Mouse (Mus musculus) cerebellum, adult 8-10 months (tissue): ENCODE results near the gene Dpm2.

Source experiments
- DNase-seq: peaks from one replicate; pipeline ENCODE4 v3.0.0; 2022

The Dpm2 gene

GRCm38 (mm10) chr2:32570698-32571494, at the start of gene Dpm2:
Gene Dpm2, plus strand, starts transcription at chr2:32570858.
- peak; percentile 88 for DNase-seq

GRCm38 (mm10) chr2:32524536-32525031, 46.1 kb upstream of the Dpm2 start:
- no peak for DNase-seq

GRCm38 (mm10) chr2:32525816-32526215, 44.8 kb upstream of the Dpm2 start:
- no peak for DNase-seq

- DNase-seq: no peak
Observed at GRCm38 (mm10) chr2:32527468-32527966, 43.1 kb upstream of the Dpm2 start.

GRCm38 (mm10) chr2:32528326-32528725, 42.3 kb upstream of the Dpm2 start:
- no peak for DNase-seq

GRCm38 (mm10) chr2:32530479-32530878, 40.2 kb upstream of the Dpm2 start:
- no peak for DNase-seq

- DNase-seq: no peak
Observed at GRCm38 (mm10) chr2:32533163-32533562, 37.5 kb upstream of the Dpm2 start.

GRCm38 (mm10) chr2:32534061-32534732, 36.5 kb upstream of the Dpm2 start:
- no peak for DNase-seq

- peak; percentile 99 for DNase-seq
Observed at GRCm38 (mm10) chr2:32534733-32535471, 35.8 kb upstream of the Dpm2 start, which contains the start of gene Fam102a. Gene Fam102a, plus strand, starts transcription at chr2:32535332.

GRCm38 (mm10) chr2:32535501-32535991, 35.1 kb upstream of the Dpm2 start:
- DNase-seq: peak; percentile 71

- DNase-seq: peak; percentile 65
Observed at GRCm38 (mm10) chr2:32536086-32536633, 34.5 kb upstream of the Dpm2 start.

GRCm38 (mm10) chr2:32536634-32537359, 33.9 kb upstream of the Dpm2 start:
- no peak for DNase-seq

- no peak for DNase-seq
Observed at GRCm38 (mm10) chr2:32537360-32537905, 33.2 kb upstream of the Dpm2 start.

- DNase-seq: no peak
Observed at GRCm38 (mm10) chr2:32537941-32538340, 32.7 kb upstream of the Dpm2 start.

GRCm38 (mm10) chr2:32538461-32538860, 32.2 kb upstream of the Dpm2 start:
- DNase-seq: no peak

GRCm38 (mm10) chr2:32539452-32539981, 31.1 kb upstream of the Dpm2 start:
- DNase-seq: no peak

GRCm38 (mm10) chr2:32541333-32541908, 29.2 kb upstream of the Dpm2 start:
- DNase-seq: peak; percentile 69

- DNase-seq: no peak
Observed at GRCm38 (mm10) chr2:32541986-32542573, 28.6 kb upstream of the Dpm2 start.

- no peak for DNase-seq
Observed at GRCm38 (mm10) chr2:32543031-32543449, 27.6 kb upstream of the Dpm2 start.

- no peak for DNase-seq
Observed at GRCm38 (mm10) chr2:32546951-32547350, 23.7 kb upstream of the Dpm2 start.
